Mouse (Mus musculus) testis, adult 2 months (tissue): ENCODE results near the gene Cstb. TPM values are rescaled to one million over a fixed set of nuclear protein-coding genes. Genes with fewer than 3 reads are reported as not detected.
A peak's percentile ranks its signal among the peaks of the same experiment; 100 is the strongest.

Source experiments
- H3K27ac ChIP-seq: fragments of 200-500 bp; 2 replicates; pipeline ENCODE4 v1.5.1; 2012; ENCODE audit warnings: low read depth, low read length; ENCODE audit not compliant: control insufficient read depth, insufficient read depth
- H3K27me3 ChIP-seq: fragments of 200-500 bp; 2 replicates; pipeline ENCODE4 v1.6.1; 2012; ENCODE audit warnings: mild to moderate bottlenecking, low read length, moderate library complexity; ENCODE audit not compliant: control insufficient read depth, insufficient read depth
- H3K36me3 ChIP-seq: fragments of 200-500 bp; 2 replicates; pipeline ENCODE4 v1.6.1; 2012; ENCODE audit warnings: mild to moderate bottlenecking, low read length; ENCODE audit not compliant: control insufficient read depth, insufficient read depth
- H3K4me1 ChIP-seq: fragments of 200-500 bp; 2 replicates; pipeline ENCODE4 v1.6.1; 2012; ENCODE audit warnings: low read length; ENCODE audit not compliant: control insufficient read depth, insufficient read depth
- H3K4me3 ChIP-seq: fragments of 200-500 bp; 2 replicates; pipeline ENCODE4 v1.5.1; 2012; ENCODE audit warnings: low read depth, mild to moderate bottlenecking, low read length, moderate library complexity, mixed read lengths; ENCODE audit not compliant: control insufficient read depth
- CTCF ChIP-seq: fragments of 200-500 bp; IDR thresholded peaks from 2 replicates; pipeline ENCODE4 v1.5.1; 2012; ENCODE audit warnings: low read depth, mild to moderate bottlenecking, inconsistent platforms, low read length, moderate library complexity; ENCODE audit not compliant: control insufficient read depth, insufficient read depth, insufficient replicate concordance
- POLR2A ChIP-seq: fragments of 200-500 bp; IDR thresholded peaks from 2 replicates; pipeline ENCODE4 v1.6.1; 2012; ENCODE audit warnings: low read depth, mild to moderate bottlenecking, inconsistent platforms, low read length, moderate library complexity; ENCODE audit not compliant: control insufficient read depth
- polyA plus RNA-seq: library from polyadenylated mRNA; depleted of rRNA; stranded (reverse); fragments of >200 nt; gene quantifications from 2 replicates; pipeline ENCODE4 v1.2.3, GENCODE M21; 2012

Cstb gene
- polyA plus RNA-seq, 1 experiment, result 20.3 TPM

DNA sequence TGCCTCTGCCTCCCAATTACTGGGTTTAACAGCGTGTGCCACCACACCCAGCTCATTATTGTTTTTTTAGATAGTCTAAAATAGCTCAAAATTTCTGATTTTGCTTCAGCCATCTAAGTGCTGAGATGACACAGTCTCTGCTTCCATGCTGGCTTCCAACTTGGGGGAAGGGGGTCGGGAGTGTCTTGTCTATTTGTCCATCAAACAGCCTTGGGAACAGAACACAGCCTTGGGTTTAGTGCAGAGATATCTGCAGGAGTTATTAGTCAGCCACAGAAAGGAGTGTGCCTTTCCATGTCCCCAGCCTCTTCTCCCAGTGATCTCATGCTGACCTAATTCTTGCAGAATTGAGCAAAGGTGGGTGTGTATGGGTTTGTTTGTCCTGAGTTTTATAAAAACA lies 6.7 kb upstream of the Cstb start:
- Histone ChIP-seq H3K36me3 (no peaks in the 10 kb centered on the region), H3K4me3 (no peak overlapping the region), H3K27me3 (no peaks in the 10 kb centered on the region), H3K27ac (no peak overlapping the region), H3K4me1 (no peaks in the 10 kb centered on the region)
- TF ChIP-seq CTCF (no peak), POLR2A (no peak)

- TF ChIP-seq CTCF (no peak), POLR2A (no peak)
- Histone ChIP-seq H3K27ac (no peak overlapping the region), H3K4me3 (no peak overlapping the region), H3K4me1 (peaks cover 9% of the 10 kb centered on the region), H3K27me3 (no peaks in the 10 kb centered on the region), H3K36me3 (no peaks in the 10 kb centered on the region)
Measured at GRCm38 (mm10) chr10:78420929-78421328, 4.5 kb upstream of the Cstb start.

DNA sequence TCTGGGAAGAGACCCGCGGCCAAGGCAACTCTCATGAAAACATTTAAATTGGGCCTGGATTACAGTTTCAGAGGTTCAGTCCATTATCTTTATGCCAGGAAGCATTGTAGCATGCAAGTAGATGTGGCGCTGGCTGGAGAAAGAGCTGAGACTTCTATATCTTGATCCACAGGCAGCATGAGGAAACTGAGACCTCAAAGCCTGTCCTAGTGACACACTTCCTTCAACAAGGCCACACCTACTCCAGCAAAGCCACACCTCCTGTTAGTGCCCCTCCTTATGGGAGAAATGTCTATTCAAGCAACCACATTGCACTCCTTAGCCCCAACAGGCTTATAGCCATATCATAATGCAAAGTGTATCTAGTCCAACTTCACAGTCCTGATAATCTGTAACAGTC lies 2.9 kb upstream of the Cstb start:
- no peak for TF ChIP-seq CTCF
- no peak for TF ChIP-seq POLR2A
- no peaks in the 10 kb centered on the region for H3K27me3 ChIP-seq
- peaks cover 15% of the 10 kb centered on the region for H3K4me1 ChIP-seq
- H3K36me3 ChIP-seq, result no peaks in the 10 kb centered on the region
- H3K27ac ChIP-seq, result no peak overlapping the region
- no peak overlapping the region for H3K4me3 ChIP-seq

DNA sequence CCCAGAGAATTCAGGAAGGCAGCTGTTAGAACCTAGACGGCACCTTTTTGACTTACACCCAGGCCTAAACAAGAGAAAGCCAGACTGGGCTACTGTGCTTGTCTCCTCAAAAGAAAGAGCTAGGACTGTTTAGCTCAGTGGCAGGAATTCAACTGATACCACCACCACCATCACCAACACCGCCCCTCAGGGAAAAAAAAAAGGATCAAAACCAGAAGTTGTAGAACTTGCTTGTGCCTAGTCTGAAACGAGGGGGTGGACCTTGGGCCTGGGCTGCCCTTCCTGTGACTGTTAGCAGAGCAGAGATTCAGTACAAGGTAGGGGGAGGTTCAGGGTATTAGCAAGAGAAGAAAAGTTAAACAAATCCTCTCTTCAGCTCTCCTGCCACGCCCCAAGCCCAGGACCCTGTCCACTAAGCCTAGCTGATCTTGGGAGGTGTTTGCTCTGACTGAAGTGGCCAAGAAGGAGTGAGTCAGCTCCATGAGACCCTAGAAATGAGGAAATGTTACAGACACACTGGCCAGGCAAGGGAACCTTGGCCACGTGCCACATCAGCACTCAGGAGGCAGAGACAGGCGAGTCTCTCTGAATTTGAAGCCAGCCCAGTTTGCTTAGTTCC lies 757 bp downstream of the Cstb start:
- no peaks in the 10 kb centered on the region for H3K36me3 ChIP-seq
- peak overlapping the region; percentile 69 for H3K4me3 ChIP-seq
- H3K27ac ChIP-seq, result no peak overlapping the region
- peaks cover 15% of the 10 kb centered on the region for H3K4me1 ChIP-seq
- no peaks in the 10 kb centered on the region for H3K27me3 ChIP-seq
- TF ChIP-seq POLR2A (no peak), CTCF (no peak)

DNA sequence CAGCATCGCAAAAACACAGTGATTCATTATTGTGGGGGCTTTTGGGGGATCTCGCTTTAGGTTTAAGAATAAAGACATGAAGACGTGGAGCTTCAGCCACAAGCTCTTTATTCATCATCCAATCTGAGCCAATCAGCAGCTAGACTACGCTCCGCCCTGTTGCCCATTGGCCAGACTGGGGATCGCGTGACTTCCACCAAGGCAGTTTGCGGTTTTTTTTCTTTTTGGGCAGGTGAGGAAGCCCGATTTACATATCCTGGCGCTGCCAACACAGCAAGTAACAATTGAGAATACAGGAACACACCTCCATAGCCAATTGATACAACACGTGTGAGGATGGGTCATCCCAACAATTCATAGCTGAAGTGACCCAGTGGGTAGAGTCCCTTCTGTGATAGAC lies 2.6 kb downstream of the Cstb start:
- H3K36me3 ChIP-seq, result no peaks in the 10 kb centered on the region
- no peak overlapping the region for H3K27ac ChIP-seq
- TF ChIP-seq CTCF (no peak), POLR2A (no peak)
- peaks cover 15% of the 10 kb centered on the region for H3K4me1 ChIP-seq
- 0 out of 2 replicates have a peak overlapping the region, but pooled peaks have one; percentile 2 for H3K4me3 ChIP-seq
- no peaks in the 10 kb centered on the region for H3K27me3 ChIP-seq

- Histone ChIP-seq H3K4me1 (peaks cover 15% of the 10 kb centered on the region), H3K4me3 (no peak overlapping the region), H3K27ac (no peak overlapping the region), H3K27me3 (no peaks in the 10 kb centered on the region), H3K36me3 (no peaks in the 10 kb centered on the region)
- TF ChIP-seq POLR2A (no peak), CTCF (no peak)
Measured at GRCm38 (mm10) chr10:78429180-78429579, 3.7 kb downstream of the Cstb start.

- Histone ChIP-seq H3K4me1 (peaks cover 15% of the 10 kb centered on the region), H3K36me3 (no peaks in the 10 kb centered on the region), H3K27me3 (no peaks in the 10 kb centered on the region), H3K27ac (no peak overlapping the region), H3K4me3 (no peak overlapping the region)
- TF ChIP-seq CTCF (no peak), POLR2A (no peak)
Measured at GRCm38 (mm10) chr10:78429776-78430175, 4.3 kb downstream of the Cstb start.
